Mouse (Mus musculus) liver, embryonic 14.5 days (tissue): Measurements from ENCODE around the gene Crtc2. TPM values are rescaled to one million over a fixed set of nuclear protein-coding genes. Genes with fewer than 3 reads are reported as not detected.

ENCODE experiments used
- ATAC-seq: fragments of 200-750 bp; cut with Nextera tagmentation; 2 replicates; pipeline ENCODE4 v1.8.0; 2017; ENCODE audit warnings: moderate number of reproducible peaks, mild to moderate bottlenecking, moderate library complexity; ENCODE audit not compliant: insufficient read depth
- DNase-seq, 3 experiments: peaks; one replicate each; pipeline ENCODE4 v3.0.0-alpha.2; 2012 to 2013; ENCODE audit warnings: low read depth in 3 of 3, low spot score in 3 of 3
- H3K27ac ChIP-seq: fragments of 300-500 bp; sonication (generic); 2 replicates; pipeline ENCODE4 v1.5.1; 2014; ENCODE audit warnings: moderate library complexity, mild to moderate bottlenecking, control low read depth, inconsistent platforms
- H3K27me3 ChIP-seq: fragments of 300-500 bp; sonication (generic); 2 replicates; pipeline ENCODE4 v1.6.1; 2014; ENCODE audit warnings: mild to moderate bottlenecking, low read length, moderate library complexity; ENCODE audit not compliant: control insufficient read depth, insufficient read depth
- H3K36me3 ChIP-seq: fragments of 300-500 bp; sonication (generic); replicated peaks from 2 replicates; pipeline ENCODE4 v1.6.1; 2014; ENCODE audit warnings: low read depth; ENCODE audit not compliant: control insufficient read depth, insufficient read depth
- H3K4me1 ChIP-seq, 2 experiments: fragments of 200-500 bp in 1 of 2; fragments of 300-500 bp in 1 of 2; sonication (generic) in 1 of 2; replicated peaks; 2 replicates each; pipeline ENCODE4 v1.6.1; 2012 to 2014; ENCODE audit warnings: antibody characterized with exemption in 1 of 2, inconsistent platforms in 1 of 2, low read length in 1 of 2; ENCODE audit not compliant: control insufficient read depth in 2 of 2, insufficient read depth in 2 of 2
- H3K4me2 ChIP-seq: fragments of 300-500 bp; sonication (generic); 2 replicates; pipeline ENCODE4 v1.6.1; 2014; ENCODE audit warnings: low read depth, mild to moderate bottlenecking, control low read depth, moderate library complexity
- H3K4me3 ChIP-seq, 2 experiments: fragments of 200-500 bp in 1 of 2; fragments of 300-500 bp in 1 of 2; sonication (generic) in 1 of 2; 2 replicates each; pipeline ENCODE4 v1.5.1; 2012 to 2014; ENCODE audit warnings: low read depth in 2 of 2, low read length in 2 of 2, mild to moderate bottlenecking in 2 of 2, control low read depth in 1 of 2, inconsistent platforms in 1 of 2, moderate library complexity in 1 of 2; ENCODE audit not compliant: insufficient read depth in 1 of 2
- H3K9ac ChIP-seq: fragments of 300-500 bp; sonication (generic); replicated peaks from 2 replicates; pipeline ENCODE4 v1.6.1; 2014; ENCODE audit warnings: mild to moderate bottlenecking, control low read depth, moderate library complexity
- H3K9me3 ChIP-seq: fragments of 300-500 bp; sonication (generic); 2 replicates; pipeline ENCODE4 v1.6.1; 2016; ENCODE audit warnings: low read length, mixed read lengths; ENCODE audit not compliant: control insufficient read depth
- CTCF ChIP-seq: IDR thresholded peaks from 2 replicates; pipeline ENCODE4 v1.5.1; 2016; ENCODE audit warnings: antibody characterized with exemption, low read depth, control low read depth
- EP300 ChIP-seq: IDR thresholded peaks from 2 replicates; pipeline ENCODE4 v1.6.1; 2016; ENCODE audit warnings: antibody characterized with exemption, low read depth
- WGBS: fragments of 180-500 bp; shearing (Covaris S2); extraction: QIAGEN DNeasy Blood & Tissue Kit; methylation state at CpG from one replicate; pipeline ENCODE4 v1.1.7; 2014; ENCODE audit not compliant: insufficient replicate concordance; 5-methylcytosine and 5-hydroxymethylcytosine counted together
- polyA plus RNA-seq, 2 experiments: library from polyadenylated mRNA; depleted of rRNA in 1 of 2; stranded (reverse) in 1 of 2; unstranded in 1 of 2; fragments of >200 nt; fragmentation: Nextera tagmentation in 1 of 2; extraction: Ambion mirVana in 1 of 2; gene quantifications; 2 replicates each; pipeline versions ENCODE4 v1.2.1 to v1.2.3; 2012 to 2014

Gene Crtc2
- polyA plus RNA-seq, 2 experiments, result 3.2 to 7.6 TPM

DNA sequence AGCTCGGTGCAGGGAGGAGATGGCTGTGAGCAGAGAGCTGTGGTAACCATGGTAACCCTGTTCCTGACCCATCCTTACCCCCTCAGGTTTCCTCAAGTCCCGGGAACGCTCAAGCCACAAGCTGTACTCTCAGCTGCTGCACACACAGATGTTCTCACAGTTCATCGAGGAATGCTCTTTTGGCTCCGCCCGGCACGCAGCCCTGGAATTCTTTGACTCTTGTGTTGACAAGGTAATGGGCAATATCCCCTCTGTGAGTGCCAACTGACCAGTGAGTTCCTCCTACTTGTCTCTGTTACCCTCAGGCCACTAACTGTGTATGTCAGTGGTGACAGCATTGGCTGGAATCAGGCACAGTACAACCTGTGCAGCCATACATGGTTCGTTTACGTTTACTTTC is 18.2 kb downstream of the Crtc2 start:
- Histone ChIP-seq H3K36me3 (no peaks in the 10 kb centered on the region), H3K4me2 (no peak overlapping the region), H3K9me3 (no peaks in the 10 kb centered on the region), H3K9ac (no peak overlapping the region), H3K4me1 (0 out of 4 replicates have a peak, but pooled peaks cover 0 to 3% of the 10 kb centered on the region in 2 experiments), H3K27ac (no peak overlapping the region), H3K4me3 (no peak overlapping the region), H3K27me3 (no peaks in the 10 kb centered on the region)
- WGBS, result 76% methylated on average over 9 of the region's 9 CpGs
- TF ChIP-seq CTCF (no peak), EP300 (no peak)
- DNase-seq (no peak), ATAC-seq (no peak)

GRCm38 (mm10) chr3:90273855-90274254 is 19.9 kb downstream of the Crtc2 start:
- Histone ChIP-seq H3K4me2 (no peak overlapping the region), H3K9me3 (no peaks in the 10 kb centered on the region), H3K27me3 (no peaks in the 10 kb centered on the region), H3K4me3 (no peak overlapping the region), H3K36me3 (no peaks in the 10 kb centered on the region), H3K9ac (no peak overlapping the region), H3K27ac (no peak overlapping the region), H3K4me1 (no peaks in the 10 kb centered on the region)
- ATAC-seq, result no peak
- no peak for TF ChIP-seq CTCF
- no peak for TF ChIP-seq EP300
- 86% methylated on average over 22 of the region's 22 CpGs for WGBS
- no peak for DNase-seq

GRCm38 (mm10) chr3:90275286-90275685 is 21.3 kb downstream of the Crtc2 start:
- no peaks in the 10 kb centered on the region for H3K27me3 ChIP-seq
- no peak overlapping the region for H3K27ac ChIP-seq
- 80% methylated on average over 11 of the region's 11 CpGs for WGBS
- DNase-seq (no peak), ATAC-seq (no peak)
- no peak for TF ChIP-seq EP300
- no peak for TF ChIP-seq CTCF
- H3K4me2 ChIP-seq, result no peak overlapping the region
- no peak overlapping the region for H3K4me3 ChIP-seq
- H3K36me3 ChIP-seq, result no peaks in the 10 kb centered on the region
- H3K9me3 ChIP-seq, result no peaks in the 10 kb centered on the region
- no peak overlapping the region for H3K9ac ChIP-seq
- H3K4me1 ChIP-seq, result no peaks in the 10 kb centered on the region

GRCm38 (mm10) chr3:90276858-90277257 is 22.9 kb downstream of the Crtc2 start:
- Histone ChIP-seq H3K4me2 (no peak overlapping the region), H3K9ac (no peak overlapping the region), H3K4me3 (no peak overlapping the region), H3K27me3 (no peaks in the 10 kb centered on the region), H3K27ac (no peak overlapping the region), H3K9me3 (no peaks in the 10 kb centered on the region), H3K36me3 (no peaks in the 10 kb centered on the region), H3K4me1 (no peaks in the 10 kb centered on the region)
- DNase-seq (no peak), ATAC-seq (no peak)
- WGBS, result 78% methylated on average over 16 of the region's 16 CpGs
- TF ChIP-seq EP300 (no peak), CTCF (no peak)

DNA sequence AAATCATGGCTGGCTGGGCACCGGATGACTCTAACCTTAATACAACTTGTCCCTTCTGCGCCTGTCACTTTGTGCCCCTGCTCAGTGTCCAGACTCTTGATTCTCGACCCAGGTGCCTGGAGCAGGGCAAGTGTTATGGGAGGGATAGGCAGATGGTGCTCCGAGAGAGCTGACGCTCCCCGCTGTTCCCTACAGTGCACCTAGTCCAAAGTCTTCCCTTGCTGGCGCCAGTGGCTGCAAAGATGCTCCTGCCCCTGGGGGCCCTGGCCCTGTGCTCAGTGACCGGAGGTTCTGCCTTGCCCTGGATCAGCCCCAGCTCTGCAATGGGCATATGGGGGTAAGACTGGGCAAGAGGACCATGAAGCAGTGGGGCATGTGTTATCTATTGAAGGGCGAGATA is 23.8 kb downstream of the Crtc2 start:
- Histone ChIP-seq H3K4me1 (no peaks in the 10 kb centered on the region), H3K27me3 (no peaks in the 10 kb centered on the region), H3K9ac (no peak overlapping the region), H3K4me3 (no peak overlapping the region), H3K4me2 (no peak overlapping the region), H3K9me3 (no peaks in the 10 kb centered on the region), H3K36me3 (no peaks in the 10 kb centered on the region), H3K27ac (no peak overlapping the region)
- no peak for ATAC-seq
- WGBS, result 79% methylated on average over 9 of the region's 9 CpGs
- TF ChIP-seq CTCF (no peak), EP300 (no peak)
- no peak for DNase-seq
